Mouse (Mus musculus): ENCODE results near the gene Olfr924.
"Not testable (repeated sequence)": the region's sequence is repeated elsewhere in the genome, so short reads cannot be mapped to it uniquely, and the experiment has no call there.

Gene Olfr924

GRCm38 (mm10) chr9:38844149-38844548 is at the start of gene Olfr924:
TSS of gene Olfr924 (plus strand) at chr9:38844449.
- DNase-seq (ENCODE audit: low read depth in 2 of 2, low spot score in 2 of 2): no peak

GRCm38 (mm10) chr9:38805696-38806095 is 38.6 kb upstream of the Olfr924 start:
- DNase-seq (ENCODE audit: low read depth in 2 of 2, low spot score in 2 of 2): no peak

- DNase-seq (ENCODE audit: low read depth in 2 of 2, low spot score in 2 of 2): no peak
These were observed 29.9 kb upstream of the Olfr924 start, which contains the start of gene Olfr922 for GRCm38 (mm10) chr9:38814314-38814713. TSS of gene Olfr922 (plus strand) at chr9:38814614.

- no peak for DNase-seq (ENCODE audit: low read depth in 2 of 2, low spot score in 2 of 2)
These were observed 28.7 kb upstream of the Olfr924 start for GRCm38 (mm10) chr9:38815458-38815986.

GRCm38 (mm10) chr9:38826245-38826644 is 18.0 kb upstream of the Olfr924 start, which contains the start of gene Olfr923:
TSS of gene Olfr923 (plus strand) at chr9:38826545.
- no peak for DNase-seq (ENCODE audit: low read depth in 2 of 2, low spot score in 2 of 2)

GRCm38 (mm10) chr9:38833027-38833426 is 11.2 kb upstream of the Olfr924 start:
- DNase-seq (ENCODE audit: low read depth in 2 of 2, low spot score in 2 of 2): no peak

- no peak for DNase-seq (ENCODE audit: low read depth in 2 of 2, low spot score in 2 of 2)
These were observed 10.5 kb downstream of the Olfr924 start, which contains the start of gene Olfr26 for GRCm38 (mm10) chr9:38854760-38855159. TSS of gene Olfr26 (plus strand) at chr9:38855060.

GRCm38 (mm10) chr9:38874880-38875279 is 30.6 kb downstream of the Olfr924 start:
- not testable (repeated sequence) for DNase-seq (ENCODE audit: low read depth in 2 of 2, low spot score in 2 of 2)

GRCm38 (mm10) chr9:38876826-38877225 is 32.6 kb downstream of the Olfr924 start, which contains the start of gene Olfr926:
TSS of gene Olfr926 (plus strand) at chr9:38877126.
- DNase-seq (ENCODE audit: low read depth in 2 of 2, low spot score in 2 of 2): no peak

Data from CD8-positive naive resting alpha-beta T cell, adult 2 months (primary cell).